Comparison of ENCODE assay signal across 8 mouse cellular contexts in the genomic region with DNA sequence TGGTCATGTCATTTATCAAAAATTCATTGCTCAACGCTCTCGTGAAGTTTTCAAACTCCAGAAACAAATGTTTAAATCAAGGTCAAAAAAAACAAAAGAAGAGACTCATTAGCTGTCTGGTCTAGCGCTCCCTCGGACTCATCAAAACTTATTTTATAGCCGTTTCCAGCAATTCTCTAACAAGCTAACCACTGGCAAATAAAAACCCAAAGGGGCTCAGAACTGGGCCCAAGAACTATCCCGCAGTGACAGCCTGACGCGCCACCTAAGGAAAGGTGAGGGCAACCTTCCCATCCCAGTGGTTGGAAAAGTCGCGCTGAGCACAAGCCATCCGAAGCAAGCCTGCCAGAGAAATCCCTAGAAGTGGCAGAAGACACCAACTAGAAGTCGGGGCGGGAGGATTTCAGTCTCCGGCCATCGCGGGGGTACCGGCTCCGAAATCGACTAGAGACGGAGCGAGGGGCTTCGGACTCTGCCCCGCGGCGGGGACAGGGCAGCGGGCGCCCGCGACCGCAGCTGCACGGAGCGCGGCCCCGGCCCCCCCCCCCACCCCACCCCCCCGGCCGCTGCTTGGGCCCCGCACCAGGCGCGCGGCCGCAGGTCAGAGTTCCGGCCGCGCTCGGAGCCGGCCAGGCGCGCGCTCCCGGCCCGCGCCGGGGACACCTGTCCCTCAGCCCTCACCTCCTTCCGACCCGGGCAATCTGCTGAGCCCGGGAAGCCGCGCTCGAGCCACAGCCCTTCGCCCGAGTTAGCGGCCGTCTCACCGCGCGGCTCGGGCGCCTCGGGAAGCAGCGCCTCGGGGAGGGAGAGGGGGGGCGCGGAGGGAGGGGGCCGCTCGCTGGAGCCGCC. TPM values are rescaled to one million over a fixed set of nuclear protein-coding genes. Genes with fewer than 3 reads are reported as not detected.
DNase-seq lines count a peak whose midpoint lies in the region; ATAC-seq and TF ChIP-seq lines count a peak whose summit lies in the region.

No protein-coding gene starts in this region.

- peaks cover 13% of the 10 kb centered on the region for H3K4me1 ChIP-seq in hindbrain, postnatal 0 days (ENCODE audit: insufficient read depth, low read length)
- peaks cover 21% of the 10 kb centered on the region for H3K4me1 ChIP-seq in limb, embryonic 13.5 days
- H3K4me1 ChIP-seq in midbrain, postnatal 0 days (ENCODE audit: insufficient read depth, low read length) = peaks cover 11% of the 10 kb centered on the region; the same call in 1 of the 2 replicates

- peak overlapping the region; percentile 78 for H3K4me2 ChIP-seq in hindbrain, postnatal 0 days (ENCODE audit: low read depth, low read length)
- H3K4me2 ChIP-seq in limb, embryonic 13.5 days (replicated peaks) = peak overlapping the region; percentile 84
- H3K4me2 ChIP-seq in midbrain, postnatal 0 days (ENCODE audit: low read depth, low read length, poor library complexity, severe bottlenecking) = peak overlapping the region; percentile 81

- peak; percentile 15 for DNase-seq in ovary, postnatal 10 days (ENCODE audit: low spot score)
- DNase-seq in ovary, adult 18-20 months (ENCODE audit: low spot score) = no peak
- DNase-seq in cerebellum, adult 8-10 months = peak; percentile 43
- peak; percentile 12 to 15 for DNase-seq in frontal cortex, postnatal 36 days (ENCODE audit: low spot score in 2 of 2)
- peak; percentile 68 for DNase-seq in hindbrain, postnatal 0 days (ENCODE audit: low spot score)
- DNase-seq in midbrain, postnatal 0 days (ENCODE audit: low spot score) = peak; percentile 59
- peak; percentile 60 for DNase-seq in testis, postnatal 10 days (ENCODE audit: low spot score)

- H3K4me3 ChIP-seq in hindbrain, postnatal 0 days (ENCODE audit: low read length) = peak overlapping the region; percentile 84
- H3K4me3 ChIP-seq in limb, embryonic 13.5 days = peak overlapping the region; percentile 84
- peak overlapping the region; percentile 86 for H3K4me3 ChIP-seq in midbrain, postnatal 0 days (ENCODE audit: low read depth, low read length)

- ATAC-seq in hindbrain, postnatal 0 days = peak; percentile 88
- ATAC-seq in limb, embryonic 13.5 days (ENCODE audit: low FRiP score, low read depth) = peak; percentile 83
- peak; percentile 85 for ATAC-seq in midbrain, postnatal 0 days (ENCODE audit: low FRiP score)

- H3K27ac ChIP-seq in hindbrain, postnatal 0 days = peak overlapping the region; percentile 92
- peak overlapping the region; percentile 75; the same call in 1 of the 2 replicates for H3K27ac ChIP-seq in limb, embryonic 13.5 days
- H3K27ac ChIP-seq in midbrain, postnatal 0 days (ENCODE audit: low read depth, low read length) = peak overlapping the region; percentile 90

- WGBS in hindbrain, postnatal 0 days = under 1% methylated on average over 49 of the region's 76 CpGs
- under 1% methylated on average over 51 of the region's 76 CpGs for WGBS in limb, embryonic 13.5 days
- under 1% methylated on average over 55 of the region's 76 CpGs for WGBS in midbrain, postnatal 0 days

- H3K27me3 ChIP-seq in hindbrain, postnatal 0 days (ENCODE audit: insufficient read depth, low read length) = no peaks in the 10 kb centered on the region
- H3K27me3 ChIP-seq in limb, embryonic 13.5 days = no peaks in the 10 kb centered on the region
- H3K27me3 ChIP-seq in midbrain, postnatal 0 days (ENCODE audit: insufficient read depth, low read length) = no peaks in the 10 kb centered on the region

- H3K9me3 ChIP-seq in hindbrain, postnatal 0 days (ENCODE audit: low read length) = no peaks in the 10 kb centered on the region
- H3K9me3 ChIP-seq in limb, embryonic 13.5 days = no peaks in the 10 kb centered on the region
- no peaks in the 10 kb centered on the region for H3K9me3 ChIP-seq in midbrain, postnatal 0 days (ENCODE audit: low read length)

- peak overlapping the region; percentile 87 for H3K9ac ChIP-seq in hindbrain, postnatal 0 days (replicated peaks; ENCODE audit: low read length)
- H3K9ac ChIP-seq in limb, embryonic 13.5 days = peak overlapping the region; percentile 86
- peak overlapping the region; percentile 78 for H3K9ac ChIP-seq in midbrain, postnatal 0 days (replicated peaks; ENCODE audit: low read length, poor library complexity, severe bottlenecking)

- TF ChIP-seq CTCF in hindbrain, postnatal 0 days (IDR thresholded peaks at IDR 0.05; ENCODE audit: low read depth) = no peak
- TF ChIP-seq CTCF in midbrain, postnatal 0 days (IDR thresholded peaks at IDR 0.05) = no peak; the same call in 1 of the 2 replicates

- H3K36me3 ChIP-seq in hindbrain, postnatal 0 days (ENCODE audit: insufficient read depth, low read length) = no peaks in the 10 kb centered on the region
- H3K36me3 ChIP-seq in limb, embryonic 13.5 days = no peaks in the 10 kb centered on the region
- no peaks in the 10 kb centered on the region for H3K36me3 ChIP-seq in midbrain, postnatal 0 days (ENCODE audit: insufficient read depth, low read length)

RNA-seq across cellular contexts. Expression of a gene that starts 29.5 kb away (rescaled TPM):
- total RNA-seq in hindbrain, postnatal 0 days (2014; rRNA removed) = 40.9 and 41.8 TPM in 2 replicates
- 30.8 and 32.2 TPM in 2 replicates for polyA plus RNA-seq in hindbrain, postnatal 0 days (2015; fragmentation: Nextera tagmentation; extraction: Ambion mirVana)
- polyA plus RNA-seq in limb, embryonic 13.5 days (2015; fragmentation: Nextera tagmentation; extraction: Ambion mirVana) = 35.5 and 36.8 TPM in 2 replicates
- total RNA-seq in midbrain, postnatal 0 days (2014; rRNA removed) = 39.0 and 42.5 TPM in 2 replicates
- polyA plus RNA-seq in midbrain, postnatal 0 days (2015; fragmentation: Nextera tagmentation; extraction: Ambion mirVana) = 25.3 and 26.6 TPM in 2 replicates

RNA-seq across cellular contexts. Expression of a gene that starts 57.5 kb away (rescaled TPM):
- total RNA-seq in hindbrain, postnatal 0 days (2014; rRNA removed) = 37.5 and 44.4 TPM in 2 replicates
- polyA plus RNA-seq in hindbrain, postnatal 0 days (2015; fragmentation: Nextera tagmentation; extraction: Ambion mirVana) = 15.2 and 16.3 TPM in 2 replicates
- 0.05 TPM in 1 of 2 replicates, not detected in the other for polyA plus RNA-seq in limb, embryonic 13.5 days (2015; fragmentation: Nextera tagmentation; extraction: Ambion mirVana)
- total RNA-seq in midbrain, postnatal 0 days (2014; rRNA removed) = 32.2 and 40.4 TPM in 2 replicates
- 21.1 and 24.3 TPM in 2 replicates for polyA plus RNA-seq in midbrain, postnatal 0 days (2015; fragmentation: Nextera tagmentation; extraction: Ambion mirVana)

Comparison
In these comparisons a context has a peak if more than half of its experiments do, and no peak if none do; other contexts are left out.
1. RNA of a gene that starts 57.5 kb away (polyA plus RNA-seq): 21.1 to 24.3 TPM in midbrain, postnatal 0 days and 15.2 to 16.3 TPM in hindbrain, postnatal 0 days; 0.05 TPM in limb, embryonic 13.5 days; every median in the first group is over 10 times any median in the second.
2. Peak in every context shown above with its lines, with median percentiles within 50 percentile points of each other: ATAC-seq, H3K27ac ChIP-seq, H3K4me2 ChIP-seq, H3K4me3 ChIP-seq and H3K9ac ChIP-seq.